Mouse (Mus musculus): Measurements from ENCODE around the gene Hoxb8. TPM values are rescaled to one million over a fixed set of nuclear protein-coding genes. Genes with fewer than 3 reads are reported as not detected.

Gene Hoxb8
- polyA plus RNA-seq, 1 experiment from 2014 or later: not detected

DNA sequence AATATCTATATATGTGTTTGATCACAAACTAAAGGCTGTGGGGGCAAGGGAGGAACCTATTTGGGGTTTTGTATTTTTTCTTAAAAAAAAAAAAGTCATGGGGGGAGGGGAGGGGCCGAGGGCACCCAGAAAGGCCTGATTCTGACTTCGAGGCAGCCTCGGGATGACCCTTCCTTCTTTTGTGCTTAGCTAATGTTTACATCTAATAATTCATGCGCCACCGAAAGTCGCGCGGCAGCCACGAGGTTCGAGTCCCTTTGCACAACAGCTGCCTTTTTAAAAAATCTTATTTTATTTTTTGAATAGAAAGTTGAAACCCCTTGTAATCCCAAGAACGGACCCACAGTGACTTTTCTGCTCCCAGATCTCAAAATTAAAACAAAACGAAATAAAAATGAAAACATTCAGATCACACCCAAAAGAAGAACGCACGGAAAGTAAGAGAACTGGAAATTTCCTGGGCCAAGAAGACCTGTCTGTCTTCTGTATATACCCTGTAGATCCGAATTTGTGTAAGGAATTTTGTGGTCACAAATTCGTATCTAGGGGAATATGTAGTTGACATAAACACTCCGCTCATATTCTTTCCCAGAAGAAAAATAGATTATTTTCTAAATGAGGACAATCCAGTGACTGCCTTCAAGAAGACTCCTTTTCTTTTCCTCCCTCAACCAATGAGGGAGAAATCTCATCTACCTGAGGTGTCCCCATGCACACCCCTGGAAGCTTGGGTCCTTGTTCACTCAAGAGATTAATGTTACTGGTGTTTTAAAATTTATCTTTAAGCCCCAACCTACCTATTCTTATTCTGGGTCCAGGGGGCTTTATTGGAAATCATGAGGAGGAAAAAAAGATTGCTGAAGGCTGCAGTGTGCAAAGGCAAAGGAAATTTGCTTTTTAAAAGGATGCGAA is 35.2 kb downstream of the Hoxb8 start:
- H3K27ac ChIP-seq (ENCODE audit: low read length): no peak overlapping the region
- no peaks in the 10 kb centered on the region for H3K36me3 ChIP-seq (ENCODE audit: control insufficient read depth, insufficient read depth)
- WGBS (ENCODE audit: insufficient replicate concordance): 23% methylated on average over 18 of the region's 18 CpGs
- H3K9ac ChIP-seq (ENCODE audit: low read depth, low read length): no peak overlapping the region
- H3K9me3 ChIP-seq (replicated peaks; ENCODE audit: control insufficient read depth, low read length): no peaks in the 10 kb centered on the region
- no peak overlapping the region for H3K4me2 ChIP-seq (ENCODE audit: low read depth, low read length)
- no peaks in the 10 kb centered on the region for H3K4me1 ChIP-seq (ENCODE audit: control insufficient read depth, low read depth, low read length)
- H3K4me3 ChIP-seq (ENCODE audit: low read depth, low read length): no peak overlapping the region
- no peak for ATAC-seq (ENCODE audit: low read depth)
- H3K27me3 ChIP-seq (ENCODE audit: control insufficient read depth, insufficient read depth, low read depth, low read length): peaks cover 97% of the 10 kb centered on the region

DNA sequence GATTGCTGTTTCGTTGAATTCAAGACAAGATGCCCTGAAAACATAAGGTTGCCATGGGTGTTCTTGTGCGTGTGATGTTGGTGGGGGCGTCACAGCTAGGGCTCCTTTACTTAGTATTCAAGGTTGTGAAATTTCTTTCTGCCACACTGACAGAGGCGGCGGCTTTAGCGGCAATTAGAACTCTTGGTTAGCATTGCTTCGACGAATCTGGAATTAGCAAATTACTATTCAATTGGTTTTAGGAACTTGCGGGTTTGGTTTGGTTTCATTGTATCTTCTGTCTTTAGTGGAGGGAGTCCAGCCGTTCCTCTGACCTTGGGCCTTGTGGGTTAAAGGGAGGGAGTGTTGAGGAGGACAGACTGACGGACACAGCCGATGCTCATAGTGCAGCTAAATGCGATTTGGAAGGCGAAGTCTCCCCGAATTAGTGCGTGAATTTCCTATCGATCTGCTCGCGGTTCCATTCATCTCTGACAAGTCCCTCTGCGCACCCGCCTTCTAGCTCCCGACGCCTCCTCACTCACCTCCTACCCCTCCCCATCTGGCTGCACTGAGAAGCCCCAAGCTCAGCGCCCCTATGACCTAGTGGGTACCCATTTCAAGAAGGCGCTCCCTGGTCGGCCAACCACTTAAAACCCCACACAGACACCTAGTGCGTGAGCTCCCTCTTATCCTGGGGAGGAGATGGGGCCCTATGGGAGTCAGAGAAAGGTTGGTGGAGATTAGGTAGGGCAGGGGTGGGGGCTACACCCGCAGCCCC is 36.1 kb downstream of the Hoxb8 start, which contains the start of gene Hoxb4:
Gene Hoxb4, plus strand, starts transcription at position 660 of the 760 bp plus-strand sequence.
- Histone ChIP-seq H3K36me3 (ENCODE audit: control insufficient read depth, insufficient read depth) (no peaks in the 10 kb centered on the region), H3K9me3 (replicated peaks; ENCODE audit: control insufficient read depth, low read length) (no peaks in the 10 kb centered on the region), H3K4me1 (ENCODE audit: control insufficient read depth, low read depth, low read length) (no peaks in the 10 kb centered on the region), H3K9ac (ENCODE audit: low read depth, low read length) (peak within 1 kb of the TSS; percentile 50; the same call in 1 of the 2 replicates), H3K4me2 (ENCODE audit: low read depth, low read length) (peak within 1 kb of the TSS; percentile 51), H3K27ac (ENCODE audit: low read length) (peak within 1 kb of the TSS; percentile 48), H3K4me3 (ENCODE audit: low read depth, low read length) (peak within 1 kb of the TSS; percentile 47), H3K27me3 (ENCODE audit: control insufficient read depth, insufficient read depth, low read depth, low read length) (peaks cover 95% of the 10 kb centered on the region)
- 6% methylated on average over 28 of the region's 28 CpGs for WGBS (ENCODE audit: insufficient replicate concordance)
- ATAC-seq (ENCODE audit: low read depth): no peak

DNA sequence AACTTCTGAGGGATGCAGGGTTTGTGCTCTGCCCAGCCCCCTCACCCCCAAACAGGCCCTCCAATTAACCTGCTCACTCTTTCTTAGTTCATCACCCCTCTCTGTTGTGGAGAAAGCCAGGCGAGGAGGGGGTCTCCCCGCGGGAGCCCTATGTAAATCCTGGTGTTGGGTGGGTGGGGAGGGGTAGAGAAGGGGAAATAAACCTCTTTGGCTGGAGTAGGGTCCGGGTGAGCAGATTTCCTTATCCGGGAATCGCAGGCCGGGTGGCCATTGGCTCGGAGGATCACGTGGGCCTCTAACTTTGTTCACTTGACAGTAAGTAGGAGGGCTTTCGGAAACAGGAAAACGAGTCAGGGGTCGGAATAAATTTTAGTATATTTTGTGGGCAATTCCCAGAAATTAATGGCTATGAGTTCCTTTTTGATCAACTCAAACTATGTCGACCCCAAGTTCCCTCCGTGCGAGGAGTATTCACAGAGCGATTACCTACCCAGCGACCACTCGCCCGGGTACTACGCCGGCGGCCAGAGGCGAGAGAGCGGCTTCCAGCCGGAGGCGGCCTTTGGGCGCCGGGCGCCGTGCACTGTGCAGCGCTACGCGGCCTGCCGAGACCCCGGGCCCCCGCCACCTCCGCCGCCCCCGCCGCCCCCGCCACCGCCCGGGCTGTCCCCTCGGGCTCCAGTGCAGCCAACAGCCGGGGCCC is 36.8 kb downstream of the Hoxb8 start:
- Histone ChIP-seq H3K27ac (ENCODE audit: low read length) (peak overlapping the region; percentile 48), H3K36me3 (ENCODE audit: control insufficient read depth, insufficient read depth) (no peaks in the 10 kb centered on the region), H3K27me3 (ENCODE audit: control insufficient read depth, insufficient read depth, low read depth, low read length) (peaks cover 95% of the 10 kb centered on the region), H3K9ac (ENCODE audit: low read depth, low read length) (peak overlapping the region; percentile 50; the same call in 1 of the 2 replicates), H3K4me1 (ENCODE audit: control insufficient read depth, low read depth, low read length) (no peaks in the 10 kb centered on the region), H3K4me2 (ENCODE audit: low read depth, low read length) (peak overlapping the region; percentile 51), H3K9me3 (replicated peaks; ENCODE audit: control insufficient read depth, low read length) (no peaks in the 10 kb centered on the region), H3K4me3 (ENCODE audit: low read depth, low read length) (peak overlapping the region; percentile 47)
- no peak for ATAC-seq (ENCODE audit: low read depth)
- under 1% methylated on average over 33 of the region's 45 CpGs for WGBS (ENCODE audit: insufficient replicate concordance)

DNA sequence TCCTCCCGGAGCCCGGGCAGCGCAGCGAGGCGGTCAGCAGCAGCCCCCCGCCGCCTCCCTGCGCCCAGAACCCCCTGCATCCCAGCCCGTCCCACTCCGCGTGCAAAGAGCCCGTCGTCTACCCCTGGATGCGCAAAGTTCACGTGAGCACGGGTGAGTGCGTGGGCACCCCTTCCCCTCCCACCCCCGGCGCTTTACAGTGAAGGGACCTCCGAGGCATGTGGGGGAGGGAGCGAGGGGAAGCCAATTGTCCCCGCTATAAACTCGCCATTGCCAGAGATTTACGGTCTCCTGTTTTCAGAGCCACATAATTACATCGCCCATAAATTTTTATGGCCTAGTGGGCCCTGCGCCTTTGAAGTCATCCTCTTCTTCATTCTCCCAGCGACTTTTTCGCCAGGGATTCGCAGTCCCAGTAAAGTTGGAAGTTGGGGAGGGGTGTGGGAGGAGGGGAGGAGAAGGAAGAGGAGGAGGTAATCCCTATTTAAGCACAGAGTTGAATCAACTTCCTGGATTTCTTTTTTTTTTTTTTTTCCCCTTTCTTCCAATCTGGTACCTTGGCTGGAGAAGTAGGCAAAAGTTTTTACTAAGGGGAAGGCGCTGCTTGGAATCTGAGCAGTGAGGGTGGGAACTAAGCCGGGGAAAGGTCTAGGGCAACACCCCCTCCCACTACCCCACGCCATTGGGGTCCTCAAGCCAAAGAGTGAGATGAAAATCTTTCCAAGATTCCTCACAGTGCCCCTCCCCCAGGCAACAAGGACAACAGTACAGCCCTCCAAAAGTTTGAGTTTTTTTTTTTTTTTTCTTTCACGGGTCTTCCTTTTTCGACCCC is 37.6 kb downstream of the Hoxb8 start:
- no peak for ATAC-seq (ENCODE audit: low read depth)
- Histone ChIP-seq H3K4me1 (ENCODE audit: control insufficient read depth, low read depth, low read length) (no peaks in the 10 kb centered on the region), H3K9me3 (replicated peaks; ENCODE audit: control insufficient read depth, low read length) (no peaks in the 10 kb centered on the region), H3K27me3 (ENCODE audit: control insufficient read depth, insufficient read depth, low read depth, low read length) (peaks cover 95% of the 10 kb centered on the region), H3K4me2 (ENCODE audit: low read depth, low read length) (peak overlapping the region; percentile 51), H3K27ac (ENCODE audit: low read length) (peak overlapping the region; percentile 48), H3K36me3 (ENCODE audit: control insufficient read depth, insufficient read depth) (no peaks in the 10 kb centered on the region), H3K9ac (ENCODE audit: low read depth, low read length) (peak overlapping the region; percentile 50; the same call in 1 of the 2 replicates), H3K4me3 (ENCODE audit: low read depth, low read length) (peak overlapping the region; percentile 47)
- WGBS (ENCODE audit: insufficient replicate concordance): 1% methylated on average over 31 of the region's 34 CpGs

DNA sequence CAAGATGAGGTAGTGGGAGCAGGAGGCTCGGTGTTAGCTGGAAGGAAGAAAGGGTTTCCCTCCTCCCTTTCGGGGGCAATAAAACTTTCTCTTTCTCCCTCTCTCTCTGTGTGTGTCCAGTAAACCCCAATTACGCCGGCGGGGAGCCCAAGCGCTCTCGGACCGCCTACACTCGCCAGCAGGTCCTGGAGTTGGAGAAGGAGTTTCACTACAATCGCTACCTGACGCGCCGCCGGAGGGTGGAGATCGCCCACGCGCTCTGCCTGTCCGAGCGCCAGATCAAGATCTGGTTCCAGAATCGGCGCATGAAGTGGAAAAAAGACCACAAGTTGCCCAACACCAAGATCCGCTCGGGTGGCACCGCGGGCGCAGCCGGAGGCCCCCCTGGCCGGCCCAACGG is 38.2 kb downstream of the Hoxb8 start:
- Histone ChIP-seq H3K27me3 (ENCODE audit: control insufficient read depth, insufficient read depth, low read depth, low read length) (peaks cover 91% of the 10 kb centered on the region), H3K9me3 (replicated peaks; ENCODE audit: control insufficient read depth, low read length) (no peaks in the 10 kb centered on the region), H3K27ac (ENCODE audit: low read length) (peak overlapping the region; percentile 10; the same call in 1 of the 2 replicates), H3K4me3 (ENCODE audit: low read depth, low read length) (peak overlapping the region; percentile 13), H3K36me3 (ENCODE audit: control insufficient read depth, insufficient read depth) (no peaks in the 10 kb centered on the region), H3K4me1 (ENCODE audit: control insufficient read depth, low read depth, low read length) (no peaks in the 10 kb centered on the region), H3K4me2 (ENCODE audit: low read depth, low read length) (peak overlapping the region; percentile 51), H3K9ac (ENCODE audit: low read depth, low read length) (no peak overlapping the region)
- no peak for ATAC-seq (ENCODE audit: low read depth)
- WGBS (ENCODE audit: insufficient replicate concordance): under 1% methylated on average over 29 of the region's 29 CpGs

DNA sequence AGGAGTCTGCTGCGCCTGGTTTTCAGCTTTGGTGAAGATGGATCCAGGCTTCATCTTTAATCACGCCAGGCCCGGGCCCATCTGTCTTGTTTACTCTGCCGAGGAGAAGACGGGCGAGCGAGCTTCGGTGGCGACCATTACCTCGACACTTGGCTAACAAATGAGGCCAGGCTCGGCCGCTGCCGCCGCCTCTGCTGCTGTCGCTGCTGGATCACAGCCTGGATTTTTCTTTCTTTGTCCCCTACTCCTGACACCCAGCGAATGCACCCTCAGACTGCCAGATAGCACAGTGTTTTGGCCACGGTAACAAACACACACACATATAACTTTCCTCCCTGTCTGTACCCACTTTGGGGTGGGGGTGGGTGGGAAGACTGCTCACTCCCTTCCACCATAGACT is 39.0 kb downstream of the Hoxb8 start:
- no peaks in the 10 kb centered on the region for H3K9me3 ChIP-seq (replicated peaks; ENCODE audit: control insufficient read depth, low read length)
- H3K4me1 ChIP-seq (ENCODE audit: control insufficient read depth, low read depth, low read length): no peaks in the 10 kb centered on the region
- H3K4me3 ChIP-seq (ENCODE audit: low read depth, low read length): no peak overlapping the region
- no peak overlapping the region for H3K9ac ChIP-seq (ENCODE audit: low read depth, low read length)
- no peaks in the 10 kb centered on the region for H3K36me3 ChIP-seq (ENCODE audit: control insufficient read depth, insufficient read depth)
- no peak overlapping the region for H3K27ac ChIP-seq (ENCODE audit: low read length)
- H3K27me3 ChIP-seq (ENCODE audit: control insufficient read depth, insufficient read depth, low read depth, low read length): peaks cover 91% of the 10 kb centered on the region
- H3K4me2 ChIP-seq (ENCODE audit: low read depth, low read length): no peak overlapping the region
- WGBS (ENCODE audit: insufficient replicate concordance): 37% methylated on average over 17 of the region's 17 CpGs
- ATAC-seq (ENCODE audit: low read depth): no peak

DNA sequence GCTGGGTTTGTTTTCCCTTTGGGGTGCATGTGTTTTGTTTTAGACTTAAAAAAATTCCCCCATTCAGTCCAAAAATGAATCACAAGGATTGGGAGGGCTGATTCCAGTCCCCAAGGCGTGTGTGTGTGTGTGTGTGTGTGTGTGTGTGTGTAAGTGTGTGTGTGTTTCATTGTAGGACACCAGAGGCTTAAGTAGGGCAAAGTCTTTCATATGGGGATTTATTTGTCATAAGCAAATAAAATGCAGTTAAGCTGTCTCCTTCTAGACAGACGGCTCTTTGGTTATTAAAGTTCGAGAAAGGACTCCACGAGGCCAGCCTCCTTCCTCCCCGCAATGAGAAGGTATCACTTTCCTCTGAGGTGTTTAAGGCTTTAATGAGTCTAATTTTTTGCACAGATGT is 40.1 kb downstream of the Hoxb8 start:
- no peaks in the 10 kb centered on the region for H3K4me1 ChIP-seq (ENCODE audit: control insufficient read depth, low read depth, low read length)
- no peaks in the 10 kb centered on the region for H3K9me3 ChIP-seq (replicated peaks; ENCODE audit: control insufficient read depth, low read length)
- peaks cover 90% of the 10 kb centered on the region for H3K27me3 ChIP-seq (ENCODE audit: control insufficient read depth, insufficient read depth, low read depth, low read length)
- H3K4me2 ChIP-seq (ENCODE audit: low read depth, low read length): no peak overlapping the region
- H3K4me3 ChIP-seq (ENCODE audit: low read depth, low read length): no peak overlapping the region
- no peak for ATAC-seq (ENCODE audit: low read depth)
- H3K27ac ChIP-seq (ENCODE audit: low read length): no peak overlapping the region
- H3K9ac ChIP-seq (ENCODE audit: low read depth, low read length): no peak overlapping the region
- 48% methylated on average over 5 of the region's 5 CpGs for WGBS (ENCODE audit: insufficient replicate concordance)
- no peaks in the 10 kb centered on the region for H3K36me3 ChIP-seq (ENCODE audit: control insufficient read depth, insufficient read depth)

DNA sequence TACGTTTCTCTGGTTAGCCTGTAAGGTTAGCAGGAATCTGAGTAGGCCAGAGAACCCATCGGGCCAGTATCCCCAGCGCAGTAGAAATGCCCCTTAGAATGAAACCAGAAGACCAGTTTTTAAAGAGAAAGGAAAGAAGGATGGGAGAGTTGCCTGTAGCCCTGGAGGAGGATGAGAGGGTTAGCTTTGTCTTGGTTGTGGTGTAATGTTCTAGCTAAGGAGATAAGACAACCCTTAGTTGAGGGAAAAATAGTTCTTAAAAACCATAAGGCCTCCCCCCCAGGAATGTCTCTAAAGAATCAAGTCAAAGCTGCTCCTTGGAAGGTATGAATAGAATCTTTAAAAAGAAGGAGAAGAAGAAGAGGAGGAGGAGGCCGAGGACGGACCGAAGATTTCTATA is 41.0 kb downstream of the Hoxb8 start:
- no peak overlapping the region for H3K4me3 ChIP-seq (ENCODE audit: low read depth, low read length)

More for the DNA sequence above, 41.0 kb downstream of the Hoxb8 start:
- Histone ChIP-seq H3K4me1 (ENCODE audit: control insufficient read depth, low read depth, low read length) (no peaks in the 10 kb centered on the region), H3K27me3 (ENCODE audit: control insufficient read depth, insufficient read depth, low read depth, low read length) (peaks cover 87% of the 10 kb centered on the region), H3K9ac (ENCODE audit: low read depth, low read length) (no peak overlapping the region), H3K27ac (ENCODE audit: low read length) (no peak overlapping the region), H3K9me3 (replicated peaks; ENCODE audit: control insufficient read depth, low read length) (no peaks in the 10 kb centered on the region), H3K36me3 (ENCODE audit: control insufficient read depth, insufficient read depth) (no peaks in the 10 kb centered on the region), H3K4me2 (ENCODE audit: low read depth, low read length) (no peak overlapping the region)
- 44% methylated on average over 6 of the region's 6 CpGs for WGBS (ENCODE audit: insufficient replicate concordance)
- ATAC-seq (ENCODE audit: low read depth): no peak
